Mouse (Mus musculus): ENCODE results near the gene Fgf7. TPM values are rescaled to one million over a fixed set of nuclear protein-coding genes. Genes with fewer than 3 reads are reported as not detected.

Gene Fgf7
- polyA plus RNA-seq, 1 experiment from 2014 or later = 1.1 TPM

DNA sequence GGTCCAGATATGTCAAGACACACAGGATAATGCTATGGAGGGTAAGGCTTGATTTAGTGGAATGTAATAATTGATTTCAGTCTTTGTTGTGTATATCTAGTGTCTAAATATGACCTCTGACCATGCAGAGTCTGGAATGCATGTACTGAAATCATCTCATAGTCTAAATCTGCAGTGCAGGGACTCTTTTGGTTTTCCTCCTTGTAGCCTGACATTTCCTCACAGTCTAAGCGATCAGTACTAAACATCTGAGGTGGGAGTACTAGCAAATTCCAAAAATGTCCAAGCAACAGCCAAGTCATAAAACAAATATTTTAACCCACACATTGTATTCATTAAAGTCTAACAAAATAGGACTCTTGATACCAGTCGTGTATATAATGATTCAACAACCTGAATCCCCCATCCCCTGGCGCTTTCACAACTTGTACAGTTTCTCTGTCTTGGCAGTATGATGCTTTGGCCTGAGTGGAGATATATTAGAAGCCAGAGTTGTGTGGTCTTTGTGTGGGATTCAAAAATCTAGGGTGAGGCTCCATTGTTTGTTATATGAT is 30.9 kb downstream of the Fgf7 start:
- Histone ChIP-seq H3K4me2 (no peak overlapping the region), H3K27ac (no peak overlapping the region), H3K36me3 (replicated peaks) (no peaks in the 10 kb centered on the region), H3K4me1 (peaks cover 12% of the 10 kb centered on the region; the same call in 1 of the 2 replicates), H3K9ac (no peak overlapping the region), H3K9me3 (no peaks in the 10 kb centered on the region), H3K27me3 (no peaks in the 10 kb centered on the region), H3K4me3 (replicated peaks) (no peak overlapping the region)
- ATAC-seq (ENCODE audit: low FRiP score) = no peak
- 85% methylated on average over 3 of the region's 3 CpGs for WGBS

GRCm38 (mm10) chr2:126069740-126070139 is 35.3 kb downstream of the Fgf7 start:
- no peak overlapping the region for H3K4me2 ChIP-seq
- no peaks in the 10 kb centered on the region for H3K27me3 ChIP-seq
- no peaks in the 10 kb centered on the region for H3K9me3 ChIP-seq
- no peaks in the 10 kb centered on the region for H3K4me1 ChIP-seq
- 86% methylated on average over 1 of the region's 1 CpGs for WGBS
- ATAC-seq (ENCODE audit: low FRiP score) = no peak
- no peaks in the 10 kb centered on the region for H3K36me3 ChIP-seq (replicated peaks)
- H3K9ac ChIP-seq = no peak overlapping the region
- H3K4me3 ChIP-seq (replicated peaks) = no peak overlapping the region
- no peak overlapping the region for H3K27ac ChIP-seq

GRCm38 (mm10) chr2:126073744-126074143 is 39.3 kb downstream of the Fgf7 start:
- H3K9ac ChIP-seq = no peak overlapping the region
- H3K27me3 ChIP-seq = no peaks in the 10 kb centered on the region
- 94% methylated on average over 4 of the region's 4 CpGs for WGBS
- H3K36me3 ChIP-seq (replicated peaks) = no peaks in the 10 kb centered on the region
- no peaks in the 10 kb centered on the region for H3K9me3 ChIP-seq
- H3K27ac ChIP-seq = no peak overlapping the region
- ATAC-seq (ENCODE audit: low FRiP score) = no peak
- no peak overlapping the region for H3K4me3 ChIP-seq (replicated peaks)
- H3K4me1 ChIP-seq = no peaks in the 10 kb centered on the region
- no peak overlapping the region for H3K4me2 ChIP-seq

- 96% methylated on average over 6 of the region's 6 CpGs for WGBS
- Histone ChIP-seq H3K36me3 (replicated peaks) (no peaks in the 10 kb centered on the region), H3K9me3 (no peaks in the 10 kb centered on the region), H3K27me3 (no peaks in the 10 kb centered on the region), H3K4me2 (no peak overlapping the region), H3K4me3 (replicated peaks) (no peak overlapping the region), H3K27ac (no peak overlapping the region), H3K4me1 (no peaks in the 10 kb centered on the region), H3K9ac (no peak overlapping the region)
- ATAC-seq (ENCODE audit: low FRiP score) = no peak
Measured at GRCm38 (mm10) chr2:126076506-126076905, 42.0 kb downstream of the Fgf7 start.

DNA sequence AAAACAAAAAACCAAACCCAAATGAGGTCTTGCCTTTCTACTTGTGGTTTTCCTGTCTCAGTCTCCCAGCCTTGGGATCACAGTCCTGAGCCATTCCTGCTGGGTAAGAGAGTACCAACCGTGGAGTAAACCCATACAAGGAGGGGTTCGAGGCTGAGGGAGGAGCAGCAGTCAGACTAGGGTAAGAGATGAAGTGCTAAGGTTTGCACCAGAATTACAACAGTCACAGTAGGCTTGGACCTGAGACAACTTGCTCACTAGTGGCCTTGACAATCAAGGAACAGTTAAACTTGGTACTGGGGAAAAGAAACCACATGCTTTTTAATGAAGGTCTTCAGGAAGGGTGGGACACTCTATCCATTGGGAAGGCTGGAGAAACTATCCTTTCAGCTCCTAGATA is 44.6 kb downstream of the Fgf7 start:
- no peaks in the 10 kb centered on the region for H3K9me3 ChIP-seq
- H3K4me1 ChIP-seq = no peaks in the 10 kb centered on the region
- H3K27ac ChIP-seq = no peak overlapping the region
- H3K4me3 ChIP-seq (replicated peaks) = no peak overlapping the region
- H3K9ac ChIP-seq = no peak overlapping the region
- ATAC-seq (ENCODE audit: low FRiP score) = no peak
- no peaks in the 10 kb centered on the region for H3K36me3 ChIP-seq (replicated peaks)
- H3K4me2 ChIP-seq = no peak overlapping the region
- 80% methylated on average over 2 of the region's 2 CpGs for WGBS
- no peaks in the 10 kb centered on the region for H3K27me3 ChIP-seq

GRCm38 (mm10) chr2:126084326-126084725 is 49.9 kb downstream of the Fgf7 start:
- Histone ChIP-seq H3K4me3 (replicated peaks) (no peak overlapping the region), H3K4me2 (no peak overlapping the region), H3K9ac (no peak overlapping the region), H3K27ac (no peak overlapping the region), H3K4me1 (no peaks in the 10 kb centered on the region), H3K9me3 (no peaks in the 10 kb centered on the region), H3K27me3 (no peaks in the 10 kb centered on the region), H3K36me3 (replicated peaks) (no peaks in the 10 kb centered on the region)
- 85% methylated on average over 3 of the region's 3 CpGs for WGBS
- ATAC-seq (ENCODE audit: low FRiP score) = no peak

DNA sequence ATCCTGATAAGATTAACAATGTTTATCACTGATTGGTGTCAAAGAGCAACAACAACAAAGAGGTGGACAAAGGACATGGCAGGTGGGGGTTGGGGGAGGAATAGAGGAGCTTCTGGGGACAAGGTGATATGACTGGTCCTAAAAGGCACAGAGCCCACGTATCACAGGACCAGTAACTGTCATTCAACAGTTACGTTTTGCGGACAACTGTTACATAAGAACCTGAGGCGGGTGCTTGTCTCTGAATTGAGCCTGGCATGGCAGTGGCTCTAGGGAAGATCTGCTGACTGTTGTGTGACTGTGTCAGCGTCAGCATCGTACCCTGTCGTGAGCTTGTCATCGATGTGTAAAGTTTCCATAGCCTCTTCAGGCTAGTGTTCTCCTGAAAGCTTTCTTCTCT is 51.7 kb downstream of the Fgf7 start:
- no peaks in the 10 kb centered on the region for H3K27me3 ChIP-seq
- H3K4me1 ChIP-seq = no peaks in the 10 kb centered on the region
- H3K4me3 ChIP-seq (replicated peaks) = no peak overlapping the region
- no peak overlapping the region for H3K27ac ChIP-seq
- ATAC-seq (ENCODE audit: low FRiP score) = no peak
- H3K9me3 ChIP-seq = no peaks in the 10 kb centered on the region
- no peak overlapping the region for H3K9ac ChIP-seq
- WGBS = 69% methylated on average over 8 of the region's 8 CpGs
- H3K36me3 ChIP-seq (replicated peaks) = no peaks in the 10 kb centered on the region
- no peak overlapping the region for H3K4me2 ChIP-seq

GRCm38 (mm10) chr2:126090432-126090831 is 56.0 kb downstream of the Fgf7 start:
- Histone ChIP-seq H3K27ac (no peak overlapping the region), H3K4me2 (no peak overlapping the region), H3K4me1 (no peaks in the 10 kb centered on the region), H3K9me3 (no peaks in the 10 kb centered on the region), H3K4me3 (replicated peaks) (no peak overlapping the region), H3K9ac (no peak overlapping the region), H3K36me3 (replicated peaks) (no peaks in the 10 kb centered on the region), H3K27me3 (no peaks in the 10 kb centered on the region)
- WGBS = 72% methylated on average over 5 of the region's 5 CpGs
- no peak for ATAC-seq (ENCODE audit: low FRiP score)

GRCm38 (mm10) chr2:126094616-126095015 is 60.2 kb downstream of the Fgf7 start:
- Histone ChIP-seq H3K4me1 (no peaks in the 10 kb centered on the region), H3K9ac (no peak overlapping the region), H3K27me3 (no peaks in the 10 kb centered on the region), H3K27ac (no peak overlapping the region), H3K36me3 (replicated peaks) (no peaks in the 10 kb centered on the region), H3K9me3 (no peaks in the 10 kb centered on the region), H3K4me3 (replicated peaks) (no peak overlapping the region), H3K4me2 (no peak overlapping the region)
- WGBS = 95% methylated on average over 4 of the region's 4 CpGs
- no peak for ATAC-seq (ENCODE audit: low FRiP score)

Other genes starting within 250 kb of the Fgf7 start
- gene Galk2, start 175.5 kb upstream of the Fgf7 start, polyA plus RNA-seq (2016; fragmentation: Nextera tagmentation; extraction: Ambion mirVana) = 26.0 and 28.0 TPM in 2 replicates
- gene Cops2, start 175.5 kb upstream of the Fgf7 start, polyA plus RNA-seq (2016; fragmentation: Nextera tagmentation; extraction: Ambion mirVana) = 80.7 and 81.3 TPM in 2 replicates
- not detected in 2 replicates for gene Fam227b, start 117.3 kb downstream of the Fgf7 start, polyA plus RNA-seq (2016; fragmentation: Nextera tagmentation; extraction: Ambion mirVana)
- 21.6 and 24.1 TPM in 2 replicates for gene Dtwd1, start 117.5 kb downstream of the Fgf7 start, polyA plus RNA-seq (2016; fragmentation: Nextera tagmentation; extraction: Ambion mirVana)
- gene Gm17555, start 180.4 kb downstream of the Fgf7 start, polyA plus RNA-seq (2016; fragmentation: Nextera tagmentation; extraction: Ambion mirVana) = not detected in 2 replicates